Comparison of ENCODE assay signal across 27 mouse cellular contexts in genomic region chr17:71062049-71062560, GRCm38 (mm10). TPM values are rescaled to one million over a fixed set of nuclear protein-coding genes. Genes with fewer than 3 reads are reported as not detected.
DNase-seq lines count a peak whose midpoint lies in the region; ATAC-seq and TF ChIP-seq lines count a peak whose summit lies in the region.
"Had no signal": no experiment of that assay in that cellular context is flagged by ENCODE, and none has a peak within 500 bp of the region (broad histone marks: within the 10 kb centered on the region; RNA-seq: fewer than 3 reads in every experiment).

No protein-coding gene starts in this region.

- H3K4me1 ChIP-seq in kidney, embryonic 14.5 days (ENCODE audit: control insufficient read depth, insufficient read depth, low read length) = 0 out of 2 replicates have a peak, but pooled peaks cover 3% of the 10 kb centered on the region
- H3K4me1 ChIP-seq in liver, postnatal 0 days (ENCODE audit: insufficient read depth) = peaks cover 7% of the 10 kb centered on the region; the same call in 1 of the 2 replicates
- H3K4me1 ChIP-seq in liver, embryonic 12.5 days = no peaks in the 10 kb centered on the region
- H3K4me1 ChIP-seq: forebrain, embryonic 13.5 days; limb, embryonic 15.5 days had no signal

- H3K27ac ChIP-seq in kidney, embryonic 14.5 days (ENCODE audit: low read depth, low read length) = no peak overlapping the region
- H3K27ac ChIP-seq in liver, postnatal 0 days (ENCODE audit: low read depth) = peak overlapping the region; percentile 61
- no peak overlapping the region for H3K27ac ChIP-seq in liver, embryonic 12.5 days
- H3K27ac ChIP-seq: forebrain, embryonic 13.5 days; heart, embryonic 13.5 days; hindbrain, embryonic 14.5 days; limb, embryonic 10.5 days; limb, embryonic 15.5 days had no signal

- TF ChIP-seq EP300 in liver, postnatal 0 days (IDR thresholded peaks at IDR 0.05; ENCODE audit: low read depth) = no peak; the same call in 1 of the 2 replicates

- H3K9me3 ChIP-seq in kidney, embryonic 14.5 days (ENCODE audit: control insufficient read depth, low read length) = no peaks in the 10 kb centered on the region
- no peaks in the 10 kb centered on the region for H3K9me3 ChIP-seq in liver, postnatal 0 days (ENCODE audit: low read length)
- H3K9me3 ChIP-seq in liver, embryonic 12.5 days (replicated peaks) = no peaks in the 10 kb centered on the region
- H3K9me3 ChIP-seq: forebrain, embryonic 13.5 days; G1E; heart, embryonic 13.5 days; limb, embryonic 10.5 days; limb, embryonic 15.5 days had no signal

- ATAC-seq in kidney, embryonic 14.5 days (ENCODE audit: low FRiP score, low TSS enrichment) = peak; percentile 50; the same call in 1 of the 2 replicates
- ATAC-seq in liver, postnatal 0 days = peak; percentile 87
- no peak for ATAC-seq in liver, embryonic 12.5 days
- ATAC-seq: intestine, postnatal 0 days; midbrain, embryonic 16.5 days had no signal

- no peak overlapping the region for H3K9ac ChIP-seq in kidney, embryonic 14.5 days (ENCODE audit: low read depth, low read length)
- no peak overlapping the region for H3K9ac ChIP-seq in liver, postnatal 0 days (replicated peaks)
- no peak overlapping the region for H3K9ac ChIP-seq in liver, embryonic 12.5 days
- H3K9ac ChIP-seq: forebrain, embryonic 13.5 days; heart, embryonic 13.5 days; hindbrain, embryonic 14.5 days; limb, embryonic 15.5 days had no signal

- 61% methylated on average over 5 of the region's 5 CpGs for WGBS in kidney, embryonic 14.5 days
- 62% methylated on average over 5 of the region's 5 CpGs for WGBS in liver, postnatal 0 days (ENCODE audit: insufficient replicate concordance)
- 80% methylated on average over 5 of the region's 5 CpGs for WGBS in liver, embryonic 12.5 days (ENCODE audit: insufficient replicate concordance)

- peak; percentile 88 for DNase-seq in heart, adult 11 months
- DNase-seq in heart, adult 8-10 months (ENCODE audit: low spot score) = no peak
- no peak for DNase-seq in kidney, postnatal 4 days
- DNase-seq in liver, postnatal 0 days = no peak
- DNase-seq in 3T3-L1 (ENCODE audit: low read depth, low spot score) = peak; percentile 29
- no peak for DNase-seq in frontal cortex, postnatal 36 days (ENCODE audit: low spot score in 2 of 2)
- DNase-seq: adrenal gland, postnatal 10 days; cerebellum, adult 11 months; cerebellum, adult 9-10 months; cerebellum, postnatal 36 days; gastrocnemius, postnatal 14 days; heart, postnatal 36 days; layer of hippocampus, postnatal 36 days; right cerebral cortex, postnatal 25 days; spleen, adult 18-20 months; thymus, postnatal 25 days had no signal

- H3K4me3 ChIP-seq in kidney, embryonic 14.5 days (ENCODE audit: low read length) = no peak overlapping the region
- H3K4me3 ChIP-seq in liver, postnatal 0 days (ENCODE audit: low read depth, low read length) = no peak overlapping the region
- no peak overlapping the region for H3K4me3 ChIP-seq in liver, embryonic 12.5 days
- H3K4me3 ChIP-seq: forebrain, embryonic 13.5 days; heart, embryonic 13.5 days; limb, embryonic 10.5 days; limb, embryonic 15.5 days had no signal

- H3K4me2 ChIP-seq in kidney, embryonic 14.5 days (replicated peaks; ENCODE audit: low read depth, low read length) = no peak overlapping the region
- H3K4me2 ChIP-seq in liver, postnatal 0 days (ENCODE audit: low read depth, low read length) = no peak overlapping the region
- H3K4me2 ChIP-seq in liver, embryonic 12.5 days = no peak overlapping the region
- H3K4me2 ChIP-seq: forebrain, embryonic 13.5 days; heart, embryonic 13.5 days; hindbrain, embryonic 14.5 days; limb, embryonic 15.5 days; midbrain, embryonic 11.5 days had no signal

- no peak for TF ChIP-seq CTCF in liver, postnatal 0 days (IDR thresholded peaks at IDR 0.05; ENCODE audit: low read depth)

- no peaks in the 10 kb centered on the region for H3K36me3 ChIP-seq in kidney, embryonic 14.5 days (ENCODE audit: control insufficient read depth, insufficient read depth, low read length)
- no peaks in the 10 kb centered on the region for H3K36me3 ChIP-seq in liver, postnatal 0 days (replicated peaks; ENCODE audit: insufficient read depth, low read length)
- no peaks in the 10 kb centered on the region for H3K36me3 ChIP-seq in liver, embryonic 12.5 days
- H3K36me3 ChIP-seq: G1E; limb, embryonic 10.5 days; limb, embryonic 15.5 days had no signal

- no peaks in the 10 kb centered on the region for H3K27me3 ChIP-seq in kidney, embryonic 14.5 days (ENCODE audit: control insufficient read depth, insufficient read depth, low read length)
- no peaks in the 10 kb centered on the region for H3K27me3 ChIP-seq in liver, postnatal 0 days (ENCODE audit: insufficient read depth, low read length)
- H3K27me3 ChIP-seq in liver, embryonic 12.5 days (replicated peaks) = 0 out of 2 replicates have a peak, but pooled peaks cover 3% of the 10 kb centered on the region
- H3K27me3 ChIP-seq: forebrain, embryonic 13.5 days; heart, embryonic 13.5 days; limb, embryonic 15.5 days had no signal

RNA-seq across cellular contexts. Expression of gene Myl12a, which starts 59.4 kb away (rescaled TPM):
- 1,000 to 10,000 TPM in 3 of 4 experiments, 100 to 1,000 TPM in 1; 878 to 1,206 (median 1,167) TPM for total RNA-seq in heart, adult 8-10 months (2022)
- 648 and 687 TPM in 2 replicates for polyA plus RNA-seq in kidney, embryonic 14.5 days (2014; fragmentation: Nextera tagmentation; extraction: Ambion mirVana)
- 195 and 199 TPM in 2 replicates for polyA plus RNA-seq in liver, postnatal 0 days (2015; fragmentation: Nextera tagmentation; extraction: Ambion mirVana)
- polyA plus RNA-seq in liver, embryonic 12.5 days (2016; fragmentation: Nextera tagmentation; extraction: Ambion mirVana) = 292 TPM in 2 replicates

RNA-seq across cellular contexts. Expression of gene Myom1, which starts 59.7 kb away (rescaled TPM):
- 1,000 to 10,000 TPM; 1,005 to 1,153 (median 1,086) TPM for total RNA-seq in heart, adult 8-10 months (2022)
- 3.0 and 3.6 TPM in 2 replicates for polyA plus RNA-seq in kidney, embryonic 14.5 days (2014; fragmentation: Nextera tagmentation; extraction: Ambion mirVana)
- 2.1 and 4.4 TPM in 2 replicates for polyA plus RNA-seq in liver, postnatal 0 days (2015; fragmentation: Nextera tagmentation; extraction: Ambion mirVana)
- 3.5 and 3.9 TPM in 2 replicates for polyA plus RNA-seq in liver, embryonic 12.5 days (2016; fragmentation: Nextera tagmentation; extraction: Ambion mirVana)

Comparison
In these comparisons a context has a peak if more than half of its experiments do, and no peak if none do; other contexts are left out.
1. DNase-seq: peak in heart, adult 11 months (single experiment) and 3T3-L1 (single experiment); none in heart, adult 8-10 months (single experiment), kidney, postnatal 4 days (0 of 2), liver, postnatal 0 days (single experiment) and frontal cortex, postnatal 36 days (0 of 2).